Mouse (Mus musculus) ES-E14 (cell line): Measurements from ENCODE around the gene Vapa.

ENCODE experiments used
- CHD2 ChIP-seq: IDR thresholded peaks from 2 replicates; pipeline ENCODE4 v1.6.1; 2014; ENCODE audit warnings: mild to moderate bottlenecking, low read depth, low read length, inconsistent platforms
- HCFC1 ChIP-seq: IDR thresholded peaks from 2 replicates; pipeline ENCODE4 v1.6.1; 2012; ENCODE audit warnings: low read length, inconsistent platforms, borderline replicate concordance; ENCODE audit not compliant: insufficient read depth
- ZC3H11A ChIP-seq: IDR thresholded peaks from 2 replicates; pipeline ENCODE4 v1.6.1; 2012; ENCODE audit warnings: low read depth, mild to moderate bottlenecking, inconsistent platforms, low read length, borderline replicate concordance
- ZNF384 ChIP-seq: IDR thresholded peaks from 2 replicates; pipeline ENCODE4 v1.6.1; 2012; ENCODE audit warnings: low read depth, low read length, inconsistent platforms

- TF ChIP-seq HCFC1 = peak; percentile 63; the same call in 1 of the 2 replicates
- no peak for TF ChIP-seq ZC3H11A
- TF ChIP-seq ZNF384 = no peak
- TF ChIP-seq CHD2 = no peak
Measured at GRCm38 (mm10) chr17:65613463-65614412, at the start of gene Vapa.
